Comparison of ENCODE assay signal across 14 mouse cellular contexts in the genomic region with DNA sequence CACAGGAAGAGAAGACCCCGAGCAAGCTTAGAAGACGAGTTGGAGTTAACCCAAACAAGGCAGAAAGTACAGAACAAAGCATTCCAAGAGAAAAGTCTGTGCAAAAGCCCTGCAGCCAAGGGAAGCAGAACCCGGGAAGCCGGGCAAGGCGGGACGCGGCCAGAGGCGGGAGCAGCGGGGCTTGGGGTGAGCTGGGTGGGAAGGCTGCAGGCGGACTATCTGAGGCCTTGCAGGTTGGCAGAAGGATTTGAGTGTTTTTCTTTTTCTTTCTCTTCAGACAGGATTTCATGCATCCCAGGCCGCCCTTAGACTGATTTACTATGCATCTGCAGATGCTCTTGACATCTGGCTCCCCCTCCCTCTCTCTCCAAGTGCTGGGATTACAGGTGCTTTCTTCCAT. TPM values are rescaled to one million over a fixed set of nuclear protein-coding genes. Genes with fewer than 3 reads are reported as not detected.
A peak's percentile ranks its signal among the peaks of the same experiment; 100 is the strongest.
DNase-seq lines count a peak whose midpoint lies in the region; ATAC-seq lines count a peak whose summit lies in the region.
"Had no signal": no experiment of that assay in that cellular context is flagged by ENCODE, and none has a peak within 500 bp of the region (broad histone marks: within the 10 kb centered on the region; RNA-seq: fewer than 3 reads in every experiment).

No protein-coding gene starts in this region.

- peak; percentile 71 for DNase-seq in heart, adult 11 months
- no peak for DNase-seq in midbrain, embryonic 10.5 days (ENCODE audit: low spot score)
- DNase-seq in forelimb bud, embryonic 11.5 days (ENCODE audit: low read depth, low spot score): peak; percentile 29
- no peak for DNase-seq in cerebellum, adult 9-11 months

- H3K9ac ChIP-seq in heart, embryonic 12.5 days: no peak overlapping the region
- H3K9ac ChIP-seq in midbrain, embryonic 12.5 days (replicated peaks): no peak overlapping the region
- H3K9ac ChIP-seq: embryonic facial prominence, embryonic 15.5 days; liver, embryonic 12.5 days; liver, postnatal 0 days had no signal

- H3K9me3 ChIP-seq in heart, embryonic 12.5 days (replicated peaks): no peaks in the 10 kb centered on the region
- H3K9me3 ChIP-seq in midbrain, embryonic 12.5 days: no peaks in the 10 kb centered on the region
- no peaks in the 10 kb centered on the region for H3K9me3 ChIP-seq in midbrain, embryonic 10.5 days (replicated peaks)
- H3K9me3 ChIP-seq: embryonic facial prominence, embryonic 15.5 days; liver, embryonic 12.5 days had no signal

- H3K36me3 ChIP-seq in heart, embryonic 12.5 days: no peaks in the 10 kb centered on the region
- H3K36me3 ChIP-seq in midbrain, embryonic 12.5 days: no peaks in the 10 kb centered on the region
- no peaks in the 10 kb centered on the region for H3K36me3 ChIP-seq in midbrain, embryonic 10.5 days
- H3K36me3 ChIP-seq: embryonic facial prominence, embryonic 15.5 days; liver, embryonic 12.5 days had no signal

- H3K27me3 ChIP-seq in heart, embryonic 12.5 days (replicated peaks): no peaks in the 10 kb centered on the region
- H3K27me3 ChIP-seq in midbrain, embryonic 12.5 days: no peaks in the 10 kb centered on the region
- H3K27me3 ChIP-seq in midbrain, embryonic 10.5 days (ENCODE audit: low read depth, poor library complexity, severe bottlenecking): no peaks in the 10 kb centered on the region
- H3K27me3 ChIP-seq: embryonic facial prominence, embryonic 15.5 days; liver, embryonic 12.5 days had no signal

- no peak overlapping the region for H3K27ac ChIP-seq in heart, embryonic 12.5 days (ENCODE audit: poor library complexity, severe bottlenecking)
- 0 out of 2 replicates have a peak overlapping the region, but pooled peaks have one; percentile 35 for H3K27ac ChIP-seq in midbrain, embryonic 12.5 days (replicated peaks)
- H3K27ac ChIP-seq in midbrain, embryonic 10.5 days (replicated peaks): no peak overlapping the region; the same call in 1 of the 2 replicates
- H3K27ac ChIP-seq: embryonic facial prominence, embryonic 15.5 days; liver, embryonic 12.5 days had no signal

- H3K4me2 ChIP-seq in heart, embryonic 12.5 days: no peak overlapping the region
- no peak overlapping the region for H3K4me2 ChIP-seq in midbrain, embryonic 12.5 days (replicated peaks)
- H3K4me2 ChIP-seq: embryonic facial prominence, embryonic 15.5 days; liver, embryonic 12.5 days had no signal

- 77% methylated on average over 11 of the region's 11 CpGs for WGBS in heart, embryonic 12.5 days
- WGBS in midbrain, embryonic 12.5 days: 60% methylated on average over 11 of the region's 11 CpGs
- WGBS in midbrain, embryonic 10.5 days: 72% methylated on average over 11 of the region's 11 CpGs

- peaks cover 21% of the 10 kb centered on the region for H3K4me1 ChIP-seq in heart, embryonic 12.5 days (replicated peaks)
- peaks cover 16% of the 10 kb centered on the region; the same call in 1 of the 2 replicates for H3K4me1 ChIP-seq in midbrain, embryonic 12.5 days
- peaks cover 24% of the 10 kb centered on the region for H3K4me1 ChIP-seq in midbrain, embryonic 10.5 days

- H3K4me3 ChIP-seq in heart, embryonic 12.5 days: no peak overlapping the region
- H3K4me3 ChIP-seq in midbrain, embryonic 12.5 days: no peak overlapping the region
- H3K4me3 ChIP-seq in midbrain, embryonic 10.5 days: no peak overlapping the region
- H3K4me3 ChIP-seq: embryonic facial prominence, embryonic 15.5 days; liver, embryonic 12.5 days had no signal

- ATAC-seq in heart, embryonic 12.5 days (ENCODE audit: insufficient number of reproducible peaks, low FRiP score): no peak
- ATAC-seq in midbrain, embryonic 12.5 days (ENCODE audit: low FRiP score, low read depth): no peak
- no peak for ATAC-seq in megakaryocyte-erythroid progenitor cell, adult 5-6 weeks (replicated peaks; ENCODE audit: low FRiP score, low TSS enrichment, poor library complexity, severe bottlenecking)
- ATAC-seq: intestine, postnatal 0 days; liver, embryonic 12.5 days had no signal

RNA-seq across cellular contexts. Expression of a gene that starts 16.2 kb away (rescaled TPM):
- polyA plus RNA-seq in heart, embryonic 12.5 days (2016; fragmentation: Nextera tagmentation; extraction: Ambion mirVana): 2.2 and 2.6 TPM in 2 replicates
- 11.4 and 11.9 TPM in 2 replicates for polyA plus RNA-seq in midbrain, embryonic 12.5 days (2016; fragmentation: Nextera tagmentation; extraction: Ambion mirVana)
- 4.1 and 5.7 TPM in 2 replicates for polyA plus RNA-seq in midbrain, embryonic 10.5 days (2016; fragmentation: Nextera tagmentation; extraction: Ambion mirVana)
- total RNA-seq in megakaryocyte-erythroid progenitor cell, adult 5-6 weeks (2014; fragmentation: Nextera tagmentation): 1.7 and 1.9 TPM in 2 replicates
- 0.11 and 0.52 TPM in 2 replicates for total RNA-seq in megakaryocyte-erythroid progenitor cell, adult 5-6 weeks (2017)

RNA-seq across cellular contexts. Expression of a gene that starts 16.5 kb away (rescaled TPM):
- 1.4 and 2.1 TPM in 2 replicates for polyA plus RNA-seq in heart, embryonic 12.5 days (2016; fragmentation: Nextera tagmentation; extraction: Ambion mirVana)
- 2.3 and 2.5 TPM in 2 replicates for polyA plus RNA-seq in midbrain, embryonic 12.5 days (2016; fragmentation: Nextera tagmentation; extraction: Ambion mirVana)
- 1.6 and 2.2 TPM in 2 replicates for polyA plus RNA-seq in midbrain, embryonic 10.5 days (2016; fragmentation: Nextera tagmentation; extraction: Ambion mirVana)
- not detected in 2 replicates for total RNA-seq in megakaryocyte-erythroid progenitor cell, adult 5-6 weeks (2014; fragmentation: Nextera tagmentation)
- total RNA-seq in megakaryocyte-erythroid progenitor cell, adult 5-6 weeks (2017): not detected in 2 replicates
- total RNA-seq: adrenal gland, postnatal 36 days; neutrophil, adult 5-6 weeks had no signal

RNA-seq across cellular contexts. Expression of a gene that starts 36.0 kb away (rescaled TPM):
- not detected in 2 replicates for polyA plus RNA-seq in heart, embryonic 12.5 days (2016; fragmentation: Nextera tagmentation; extraction: Ambion mirVana)
- 5.0 and 5.5 TPM in 2 replicates for polyA plus RNA-seq in midbrain, embryonic 12.5 days (2016; fragmentation: Nextera tagmentation; extraction: Ambion mirVana)
- 3.4 and 4.2 TPM in 2 replicates for polyA plus RNA-seq in midbrain, embryonic 10.5 days (2016; fragmentation: Nextera tagmentation; extraction: Ambion mirVana)
- not detected in 2 replicates for total RNA-seq in megakaryocyte-erythroid progenitor cell, adult 5-6 weeks (2014; fragmentation: Nextera tagmentation)
- total RNA-seq in megakaryocyte-erythroid progenitor cell, adult 5-6 weeks (2017): not detected in 2 replicates
- total RNA-seq: gastrocnemius, adult 18-20 months; neutrophil, adult 5-6 weeks had no signal
- polyA plus RNA-seq: liver, embryonic 12.5 days; liver, postnatal 0 days had no signal

RNA-seq across cellular contexts. Expression of a gene that starts 50.2 kb away (rescaled TPM):
- polyA plus RNA-seq in heart, embryonic 12.5 days (2016; fragmentation: Nextera tagmentation; extraction: Ambion mirVana): 2.6 and 2.9 TPM in 2 replicates
- polyA plus RNA-seq in midbrain, embryonic 12.5 days (2016; fragmentation: Nextera tagmentation; extraction: Ambion mirVana): 8.5 and 8.7 TPM in 2 replicates
- polyA plus RNA-seq in midbrain, embryonic 10.5 days (2016; fragmentation: Nextera tagmentation; extraction: Ambion mirVana): 7.3 and 9.2 TPM in 2 replicates
- 0.15 TPM in 1 of 2 replicates, not detected in the other for total RNA-seq in megakaryocyte-erythroid progenitor cell, adult 5-6 weeks (2014; fragmentation: Nextera tagmentation)
- not detected in 2 replicates for total RNA-seq in megakaryocyte-erythroid progenitor cell, adult 5-6 weeks (2017)
- total RNA-seq: neutrophil, adult 5-6 weeks had no signal

Comparison
In these comparisons a context has a peak if more than half of its experiments do, and no peak if none do; other contexts are left out.
1. DNase-seq: peak in heart, adult 11 months (single experiment) and forelimb bud, embryonic 11.5 days (single experiment); none in midbrain, embryonic 10.5 days (single experiment) and cerebellum, adult 9-11 months (single experiment).